Mouse (Mus musculus): Measurements from ENCODE around the gene Epn1.
A peak's percentile ranks its signal among the peaks of the same experiment; 100 is the strongest.

Epn1 gene

DNA sequence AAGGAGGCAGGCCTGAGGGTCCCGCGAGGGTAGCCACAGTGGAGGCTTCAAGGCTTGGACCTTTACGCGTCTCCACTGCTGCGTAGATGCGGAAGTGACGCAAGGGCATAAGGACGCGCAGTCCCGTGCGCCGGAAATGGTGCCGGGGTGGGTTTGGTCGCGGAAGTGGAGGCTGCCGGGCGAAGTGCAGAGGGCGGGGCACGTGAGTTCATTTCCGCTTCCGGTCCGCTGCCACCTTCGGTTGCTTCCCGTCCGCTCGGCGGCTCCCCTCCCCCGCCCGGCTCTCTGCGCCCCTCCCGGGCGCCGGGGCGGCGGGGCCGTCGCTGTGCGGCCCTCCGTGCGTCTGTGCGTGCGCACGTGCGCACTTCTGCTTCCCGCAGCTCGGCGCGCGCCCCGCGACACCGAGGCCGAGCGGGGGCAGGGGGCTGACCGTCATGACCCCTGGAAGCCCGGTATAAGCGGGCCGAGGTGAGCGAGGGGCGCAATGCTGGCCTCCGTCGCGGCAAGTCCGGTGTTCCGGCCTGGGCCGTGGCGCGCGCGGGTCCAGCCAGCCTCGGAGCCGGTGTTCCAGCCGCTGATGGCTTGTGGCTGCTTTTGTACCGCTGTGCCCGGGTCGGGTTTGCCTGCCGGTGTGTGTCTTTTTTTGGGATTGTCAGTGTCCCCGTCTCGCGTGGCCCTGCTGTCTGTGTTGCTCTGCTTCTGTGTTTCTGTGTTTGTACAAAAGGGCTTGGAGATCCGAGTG is at the start of gene Epn1:
Gene Epn1 (plus strand): TSS at position 226 of the 742 bp plus-strand sequence.
- peak; percentile 98 for DNase-seq (ENCODE audit: low read depth, low spot score)
- no peaks in the 10 kb centered on the region for H3K27me3 ChIP-seq (ENCODE audit: control insufficient read depth, insufficient read depth, low read length, poor library complexity, severe bottlenecking)
- H3K36me3 ChIP-seq (ENCODE audit: control insufficient read depth, insufficient read depth, low read length, poor library complexity, severe bottlenecking) = peaks cover 14% of the 10 kb centered on the region

DNA sequence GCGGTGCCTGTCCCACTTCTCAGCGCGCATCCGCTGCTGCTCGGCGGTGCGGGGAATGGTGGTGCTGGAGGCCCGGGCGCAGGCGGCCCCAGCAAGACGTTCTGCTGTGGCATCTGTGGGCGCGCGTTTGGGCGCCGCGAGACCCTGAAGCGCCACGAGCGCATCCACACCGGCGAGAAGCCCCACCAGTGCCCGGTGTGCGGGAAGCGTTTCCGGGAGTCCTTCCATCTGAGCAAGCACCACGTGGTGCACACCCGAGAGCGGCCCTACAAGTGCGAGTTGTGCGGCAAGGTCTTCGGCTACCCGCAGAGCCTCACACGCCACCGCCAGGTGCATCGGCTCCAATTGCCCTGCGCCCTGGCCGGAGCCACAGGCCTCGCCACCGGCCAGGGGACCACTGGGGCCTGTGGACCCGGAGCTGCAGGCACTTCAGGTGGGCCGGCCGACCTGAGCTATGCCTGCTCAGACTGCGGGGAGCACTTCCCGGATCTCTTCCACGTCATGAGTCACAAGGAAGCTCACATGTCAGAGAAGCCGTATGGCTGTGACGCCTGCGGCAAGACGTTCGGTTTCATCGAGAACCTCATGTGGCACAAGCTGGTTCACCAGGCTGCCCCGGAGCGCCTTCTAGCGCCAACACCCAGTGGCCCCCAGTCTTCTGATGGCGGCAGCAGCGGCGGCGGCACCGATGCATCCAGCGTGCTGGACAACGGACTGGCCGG is 49.3 kb upstream of the Epn1 start:
- no peak for DNase-seq (ENCODE audit: low read depth, low spot score)
- Histone ChIP-seq H3K36me3 (ENCODE audit: control insufficient read depth, insufficient read depth, low read length, poor library complexity, severe bottlenecking) (peaks cover 32% of the 10 kb centered on the region), H3K27me3 (ENCODE audit: control insufficient read depth, insufficient read depth, low read length, poor library complexity, severe bottlenecking) (no peaks in the 10 kb centered on the region)

DNA sequence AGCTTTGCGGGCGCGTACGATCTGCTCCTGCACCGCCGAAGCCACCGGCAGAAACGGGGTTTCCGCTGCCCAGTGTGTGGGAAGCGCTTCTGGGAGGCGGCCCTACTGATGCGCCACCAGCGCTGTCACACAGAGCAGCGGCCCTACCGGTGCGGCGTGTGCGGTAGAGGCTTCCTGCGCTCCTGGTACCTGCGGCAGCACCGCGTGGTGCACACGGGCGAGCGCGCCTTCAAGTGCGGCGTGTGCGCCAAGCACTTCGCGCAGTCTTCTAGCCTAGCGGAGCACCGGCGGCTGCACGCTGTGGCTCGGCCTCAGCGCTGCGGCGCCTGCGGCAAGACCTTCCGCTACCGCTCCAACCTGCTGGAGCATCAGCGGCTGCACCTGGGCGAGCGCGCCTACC is 48.5 kb upstream of the Epn1 start:
- Histone ChIP-seq H3K27me3 (ENCODE audit: control insufficient read depth, insufficient read depth, low read length, poor library complexity, severe bottlenecking) (no peaks in the 10 kb centered on the region), H3K36me3 (ENCODE audit: control insufficient read depth, insufficient read depth, low read length, poor library complexity, severe bottlenecking) (peaks cover 32% of the 10 kb centered on the region)
- no peak for DNase-seq (ENCODE audit: low read depth, low spot score)

DNA sequence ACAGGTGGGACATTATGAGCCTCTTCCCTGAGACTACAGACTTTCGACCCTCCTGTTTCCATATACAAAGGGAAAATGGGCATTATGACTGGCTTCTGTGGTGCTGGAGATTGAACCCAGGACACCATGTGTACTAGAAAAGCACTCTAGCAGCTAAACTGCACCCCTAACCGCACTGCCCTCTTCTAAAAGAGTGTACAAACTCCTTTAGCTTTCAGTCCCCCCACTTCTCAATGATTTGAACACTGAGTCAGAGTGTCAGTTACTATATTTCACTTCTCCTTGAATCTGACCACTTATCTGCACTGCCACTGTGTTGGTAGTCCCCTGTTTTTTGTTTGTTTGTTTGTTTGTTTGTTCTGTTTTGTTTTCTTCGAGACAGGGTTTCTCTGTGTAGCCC is 46.2 kb upstream of the Epn1 start, which contains the start of gene 4632433K11Rik:
Gene 4632433K11Rik (plus strand): TSS at position 301 of the 400 bp plus-strand sequence.
- no peak for DNase-seq (ENCODE audit: low read depth, low spot score)
- H3K36me3 ChIP-seq (ENCODE audit: control insufficient read depth, insufficient read depth, low read length, poor library complexity, severe bottlenecking) = peaks cover 32% of the 10 kb centered on the region
- no peaks in the 10 kb centered on the region for H3K27me3 ChIP-seq (ENCODE audit: control insufficient read depth, insufficient read depth, low read length, poor library complexity, severe bottlenecking)

DNA sequence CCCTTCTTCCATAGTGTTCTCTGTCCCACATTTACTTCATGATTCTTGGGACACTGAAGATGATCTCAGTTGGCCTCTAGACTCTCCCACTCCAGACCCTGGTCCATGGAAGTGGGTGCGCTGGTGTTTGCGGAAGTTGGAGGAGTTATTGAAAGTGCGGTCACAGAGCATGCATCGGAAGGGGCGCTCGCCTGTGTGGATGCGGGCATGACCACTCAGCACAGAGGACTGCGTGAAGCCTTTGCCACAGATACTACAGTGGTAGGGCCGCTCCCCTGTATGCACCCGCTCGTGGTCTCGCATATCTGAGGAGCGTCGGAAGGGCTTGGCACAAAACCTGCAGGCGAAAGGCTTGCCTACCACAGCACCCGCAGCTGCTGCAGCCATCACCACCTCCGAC is 44.4 kb upstream of the Epn1 start:
- H3K36me3 ChIP-seq (ENCODE audit: control insufficient read depth, insufficient read depth, low read length, poor library complexity, severe bottlenecking) = peaks cover 17% of the 10 kb centered on the region
- no peak for DNase-seq (ENCODE audit: low read depth, low spot score)
- no peaks in the 10 kb centered on the region for H3K27me3 ChIP-seq (ENCODE audit: control insufficient read depth, insufficient read depth, low read length, poor library complexity, severe bottlenecking)

DNA sequence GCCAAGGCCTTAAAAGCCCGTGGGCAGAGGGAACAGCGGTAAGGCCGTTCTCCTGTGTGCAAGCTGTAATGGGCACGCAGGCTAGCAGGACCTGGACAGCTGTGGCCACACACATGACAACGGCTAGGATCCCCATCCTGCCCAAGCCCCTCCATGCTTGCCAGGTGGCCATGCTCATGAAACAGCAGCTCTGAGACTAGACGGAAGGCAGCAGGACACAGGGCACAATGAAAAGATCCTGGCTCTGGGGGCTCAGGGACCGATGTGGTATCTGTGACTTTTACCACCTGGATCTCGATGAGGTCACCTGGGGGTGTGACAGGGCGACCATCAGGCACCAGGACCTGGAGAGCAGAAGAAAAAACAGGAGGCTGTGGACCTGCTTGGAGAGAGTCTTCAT is 43.9 kb upstream of the Epn1 start:
- Histone ChIP-seq H3K36me3 (ENCODE audit: control insufficient read depth, insufficient read depth, low read length, poor library complexity, severe bottlenecking) (peaks cover 13% of the 10 kb centered on the region), H3K27me3 (ENCODE audit: control insufficient read depth, insufficient read depth, low read length, poor library complexity, severe bottlenecking) (no peaks in the 10 kb centered on the region)
- DNase-seq (ENCODE audit: low read depth, low spot score) = no peak

DNA sequence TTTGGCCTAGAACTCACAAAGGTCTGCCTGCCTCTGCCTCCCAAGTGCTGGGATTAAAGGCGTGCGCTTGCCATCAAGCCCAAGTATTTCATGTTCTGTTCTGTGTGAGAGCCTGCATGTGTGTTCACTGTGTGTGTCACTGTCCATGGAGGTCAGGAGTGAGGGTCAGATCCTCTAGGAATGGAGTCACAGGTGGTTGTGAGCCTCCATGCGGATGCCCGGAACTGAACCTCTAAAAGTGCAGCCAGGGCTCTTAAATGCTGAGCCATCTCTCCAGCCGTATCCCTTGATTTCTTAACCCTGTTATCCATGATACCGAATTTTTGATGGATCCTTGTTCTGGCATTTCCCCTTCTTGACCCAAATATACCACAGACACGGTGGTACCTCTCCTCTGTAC is 43.0 kb upstream of the Epn1 start:
- Histone ChIP-seq H3K27me3 (ENCODE audit: control insufficient read depth, insufficient read depth, low read length, poor library complexity, severe bottlenecking) (no peaks in the 10 kb centered on the region), H3K36me3 (ENCODE audit: control insufficient read depth, insufficient read depth, low read length, poor library complexity, severe bottlenecking) (peaks cover 4% of the 10 kb centered on the region)
- DNase-seq (ENCODE audit: low read depth, low spot score) = no peak

DNA sequence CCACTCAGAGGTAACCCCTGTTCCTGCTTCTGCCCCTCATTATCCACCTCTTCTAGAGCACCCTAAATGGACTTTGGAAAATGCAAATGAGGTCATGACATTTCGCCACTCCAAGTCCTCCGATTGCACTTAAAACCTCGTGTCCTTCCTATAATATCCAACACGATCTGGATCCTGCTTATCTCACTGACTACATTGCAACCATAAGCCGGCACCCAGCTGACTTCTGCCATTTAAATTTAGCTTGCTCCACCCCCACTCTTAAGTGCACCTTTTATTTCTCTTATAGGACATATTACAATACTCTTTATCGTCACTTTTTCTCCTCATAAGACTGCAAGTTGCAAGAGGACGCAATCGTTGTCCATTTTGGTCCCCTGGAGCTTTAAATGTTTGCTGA is 42.6 kb upstream of the Epn1 start:
- H3K36me3 ChIP-seq (ENCODE audit: control insufficient read depth, insufficient read depth, low read length, poor library complexity, severe bottlenecking) = peaks cover 2% of the 10 kb centered on the region
- DNase-seq (ENCODE audit: low read depth, low spot score) = no peak

DNA sequence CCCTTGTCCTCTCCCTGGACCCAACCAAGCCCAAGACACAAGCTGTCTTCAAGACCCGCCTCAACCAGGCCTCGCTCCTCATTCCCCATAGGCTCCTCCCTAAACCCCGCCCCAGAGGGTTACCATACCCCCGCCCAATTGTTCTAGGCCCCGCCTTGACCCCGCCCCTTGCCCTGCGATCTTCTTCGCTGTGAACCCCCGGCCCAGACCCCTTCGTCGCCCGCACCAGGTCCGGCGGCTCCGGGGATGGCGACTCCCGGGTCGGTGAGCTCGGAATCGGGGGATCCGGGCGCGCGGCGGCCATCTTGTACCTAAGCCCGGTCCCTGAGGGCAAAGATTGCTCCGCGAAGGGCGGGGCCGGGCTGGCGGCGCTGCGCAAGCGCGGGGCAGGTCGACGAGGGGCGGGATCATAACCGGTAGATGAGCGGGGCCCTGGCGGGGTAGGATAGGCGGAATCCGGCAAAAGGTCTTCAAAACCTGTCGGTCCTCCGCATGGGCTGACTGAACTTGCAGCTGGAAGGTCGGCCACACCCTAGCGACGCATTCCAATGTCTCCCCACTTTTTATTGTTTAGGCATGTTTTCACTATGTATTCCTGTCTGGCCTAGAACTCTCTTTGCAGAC is 41.8 kb upstream of the Epn1 start, which contains the start of gene Zfp784:
Gene Zfp784 (minus strand): TSS at position 338 of the 624 bp plus-strand sequence.
- DNase-seq (ENCODE audit: low read depth, low spot score) = peak; percentile 94
- Histone ChIP-seq H3K27me3 (ENCODE audit: control insufficient read depth, insufficient read depth, low read length, poor library complexity, severe bottlenecking) (no peaks in the 10 kb centered on the region), H3K36me3 (ENCODE audit: control insufficient read depth, insufficient read depth, low read length, poor library complexity, severe bottlenecking) (no peaks in the 10 kb centered on the region)

More for the DNA sequence above, 42.6 kb upstream of the Epn1 start:
- H3K27me3 ChIP-seq (ENCODE audit: control insufficient read depth, insufficient read depth, low read length, poor library complexity, severe bottlenecking) = no peaks in the 10 kb centered on the region

DNA sequence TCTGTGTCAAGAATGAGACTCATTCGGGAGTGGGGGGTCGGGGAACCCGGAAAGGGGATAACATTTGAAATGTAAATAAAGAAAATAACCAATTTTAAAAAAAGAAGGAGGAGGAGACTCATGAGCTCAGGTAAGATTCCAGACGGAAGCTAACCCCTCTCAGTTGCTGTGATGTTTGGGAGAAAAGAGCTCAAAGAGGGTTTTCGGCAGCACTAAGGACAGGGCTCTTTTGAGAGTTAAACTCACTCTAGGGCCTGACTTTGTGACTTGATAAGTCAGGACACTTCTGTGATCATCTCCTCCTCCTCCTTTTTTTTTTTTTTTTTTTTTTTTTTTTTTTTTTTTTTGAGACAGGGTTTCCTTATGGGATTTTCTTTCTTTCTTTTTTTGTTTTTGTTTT is 41.1 kb upstream of the Epn1 start:
- Histone ChIP-seq H3K27me3 (ENCODE audit: control insufficient read depth, insufficient read depth, low read length, poor library complexity, severe bottlenecking) (no peaks in the 10 kb centered on the region), H3K36me3 (ENCODE audit: control insufficient read depth, insufficient read depth, low read length, poor library complexity, severe bottlenecking) (no peaks in the 10 kb centered on the region)
- DNase-seq (ENCODE audit: low read depth, low spot score) = no peak

DNA sequence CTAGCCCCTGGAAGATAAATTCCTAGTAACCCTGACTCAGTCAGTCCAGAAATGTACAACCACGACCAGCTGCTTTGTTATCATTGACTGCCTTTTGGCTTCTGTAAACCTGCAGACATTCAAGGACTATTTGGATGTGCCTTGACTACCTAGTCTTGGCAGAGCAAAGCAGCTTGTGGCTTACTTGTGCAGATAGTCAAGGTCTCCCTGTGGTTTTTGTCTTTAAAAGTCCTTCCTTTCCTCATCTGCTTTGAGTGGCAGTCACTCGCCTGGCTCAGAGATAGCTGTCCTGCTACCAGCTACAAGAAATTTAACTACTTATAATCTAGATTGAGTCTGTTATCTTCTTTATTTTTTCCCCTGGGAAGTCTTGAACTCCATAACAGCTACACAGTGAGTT is 35.1 kb upstream of the Epn1 start:
- no peaks in the 10 kb centered on the region for H3K27me3 ChIP-seq (ENCODE audit: control insufficient read depth, insufficient read depth, low read length, poor library complexity, severe bottlenecking)
- DNase-seq (ENCODE audit: low read depth, low spot score) = no peak
- H3K36me3 ChIP-seq (ENCODE audit: control insufficient read depth, insufficient read depth, low read length, poor library complexity, severe bottlenecking) = no peaks in the 10 kb centered on the region

DNA sequence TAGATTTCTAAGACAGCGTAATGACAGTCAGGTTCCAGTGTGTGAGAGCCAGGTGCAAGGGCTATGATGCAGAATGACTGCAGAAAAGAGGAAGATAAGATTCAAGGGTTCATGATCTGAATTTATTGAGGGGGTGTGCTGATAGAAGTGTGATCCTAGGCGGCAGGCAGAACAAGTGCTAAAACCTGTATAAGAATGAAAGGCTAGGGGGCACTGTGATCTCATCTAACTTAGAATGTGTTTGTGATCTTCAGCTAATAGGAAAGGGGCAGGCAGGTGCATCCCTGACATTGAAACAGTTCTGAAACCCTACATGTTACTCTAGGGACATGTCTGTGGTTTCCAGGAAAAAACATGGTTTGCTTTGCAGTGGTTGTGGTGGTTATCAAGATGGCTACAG is 33.9 kb upstream of the Epn1 start:
- DNase-seq (ENCODE audit: low read depth, low spot score) = peak; percentile 60
- Histone ChIP-seq H3K27me3 (ENCODE audit: control insufficient read depth, insufficient read depth, low read length, poor library complexity, severe bottlenecking) (no peaks in the 10 kb centered on the region), H3K36me3 (ENCODE audit: control insufficient read depth, insufficient read depth, low read length, poor library complexity, severe bottlenecking) (no peaks in the 10 kb centered on the region)

DNA sequence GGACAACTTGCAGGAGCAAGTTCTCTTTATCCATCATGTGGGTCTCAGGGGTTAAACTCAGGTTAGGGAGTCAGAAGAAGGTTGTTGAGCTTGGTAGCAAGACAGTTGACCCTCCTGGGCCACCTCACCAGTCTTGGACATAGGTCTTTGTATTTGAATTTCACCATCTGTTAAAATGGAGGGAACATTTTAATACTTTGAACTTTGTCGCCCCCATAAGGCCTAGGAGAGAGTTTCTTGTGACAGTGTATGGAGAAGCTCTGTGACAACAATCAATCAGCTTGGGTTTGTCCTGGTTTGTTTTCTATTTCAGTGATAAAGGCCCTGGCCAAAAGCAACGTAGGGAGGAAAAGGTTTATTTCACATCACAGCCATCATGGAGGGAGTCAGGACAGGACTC is 32.7 kb upstream of the Epn1 start:
- peak; percentile 79 for DNase-seq (ENCODE audit: low read depth, low spot score)
- Histone ChIP-seq H3K27me3 (ENCODE audit: control insufficient read depth, insufficient read depth, low read length, poor library complexity, severe bottlenecking) (no peaks in the 10 kb centered on the region), H3K36me3 (ENCODE audit: control insufficient read depth, insufficient read depth, low read length, poor library complexity, severe bottlenecking) (no peaks in the 10 kb centered on the region)

DNA sequence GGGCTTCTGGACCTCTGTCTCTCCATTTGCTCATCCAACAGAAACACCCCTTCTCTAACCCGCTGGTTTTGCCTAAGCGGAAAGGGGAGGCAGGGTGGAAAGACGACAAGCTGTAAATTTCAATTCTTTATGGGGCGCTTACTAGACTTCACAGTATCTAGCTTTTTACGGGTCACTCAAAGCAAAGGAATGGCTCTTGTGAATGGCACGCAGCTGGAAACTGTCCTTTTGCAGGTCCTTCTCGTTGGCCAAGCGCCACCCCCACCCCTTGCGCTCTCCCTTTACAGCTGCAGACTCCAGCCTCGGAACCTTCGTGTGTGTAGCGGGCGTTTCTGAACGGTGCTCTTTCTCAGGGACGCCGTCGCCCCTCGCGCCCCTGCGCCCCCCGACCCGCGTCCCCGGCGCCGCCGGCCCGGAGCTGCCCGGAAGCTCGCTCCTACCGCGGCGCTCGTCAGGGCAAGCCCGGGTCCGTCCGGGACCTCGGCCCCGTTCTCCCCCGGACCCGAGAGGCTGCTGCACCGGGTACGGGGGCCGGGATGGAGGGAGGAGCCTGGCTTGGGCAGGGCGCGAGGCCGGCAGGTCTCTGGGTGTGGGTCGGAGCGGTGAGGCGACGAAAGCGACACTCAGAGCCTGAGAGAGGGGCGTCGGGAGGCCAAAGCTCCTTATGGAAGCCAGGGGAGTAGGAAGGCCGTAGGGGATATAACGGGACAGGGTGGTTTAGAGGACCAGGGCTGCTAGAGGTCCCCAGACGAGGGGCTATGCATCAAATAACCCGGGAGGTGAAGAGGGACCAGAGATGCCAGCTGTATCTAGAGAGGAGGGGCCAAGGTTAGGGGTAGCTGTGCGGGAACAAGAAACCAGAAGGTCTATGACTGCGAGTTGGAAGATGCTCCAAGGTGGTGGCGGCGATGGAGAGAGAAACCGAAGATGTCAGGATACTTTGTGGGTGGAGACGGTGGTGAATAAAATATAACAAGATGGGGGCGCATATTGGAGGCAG is 28.5 kb upstream of the Epn1 start, which contains the start of gene Zfp580:
Gene Zfp580 (plus strand): TSS at position 346 of the 1,000 bp plus-strand sequence.
- Histone ChIP-seq H3K27me3 (ENCODE audit: control insufficient read depth, insufficient read depth, low read length, poor library complexity, severe bottlenecking) (no peaks in the 10 kb centered on the region), H3K36me3 (ENCODE audit: control insufficient read depth, insufficient read depth, low read length, poor library complexity, severe bottlenecking) (no peaks in the 10 kb centered on the region)
- DNase-seq (ENCODE audit: low read depth, low spot score) = peak; percentile 54
